Mouse (Mus musculus): ENCODE results near the gene Tnfsf13b. TPM values are rescaled to one million over a fixed set of nuclear protein-coding genes. Genes with fewer than 3 reads are reported as not detected.

Gene Tnfsf13b
- polyA plus RNA-seq (2012) = not detected in 2 replicates

DNA sequence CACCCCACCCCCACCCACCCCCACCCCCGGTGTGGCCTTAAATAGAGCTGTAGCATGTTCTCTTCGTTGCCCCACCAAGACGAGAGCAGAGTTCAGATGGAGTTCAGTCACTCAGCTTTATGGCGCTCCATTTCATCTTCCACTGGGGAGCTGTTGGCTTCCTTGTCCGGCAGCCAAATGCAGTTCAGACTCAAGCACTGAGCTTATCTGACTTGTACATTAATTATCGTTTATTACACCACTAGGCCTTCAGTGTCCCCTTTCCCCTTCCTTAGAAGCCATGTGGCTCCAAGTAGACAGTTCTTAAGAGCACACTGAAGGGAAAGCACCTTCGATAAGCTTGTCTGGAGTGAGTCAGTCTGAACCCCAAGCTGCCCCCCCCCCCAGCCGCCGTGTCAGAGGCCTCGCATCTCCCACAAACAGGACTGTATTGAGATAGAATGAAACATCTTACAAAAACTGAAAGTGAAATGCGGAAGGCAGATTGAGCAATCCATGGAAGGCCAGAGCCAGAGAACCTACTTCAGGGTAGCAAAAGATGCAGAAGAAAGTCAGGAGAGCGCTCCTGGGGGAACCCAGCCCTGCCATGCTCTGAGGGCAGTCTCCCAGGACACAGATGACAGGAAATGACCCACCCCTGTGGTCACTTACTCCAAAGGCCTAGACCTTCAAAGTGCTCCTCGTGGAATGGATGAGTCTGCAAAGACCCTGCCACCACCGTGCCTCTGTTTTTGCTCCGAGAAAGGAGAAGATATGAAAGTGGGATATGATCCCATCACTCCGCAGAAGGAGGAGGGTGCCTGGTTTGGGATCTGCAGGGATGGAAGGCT, at the start of gene Tnfsf13b:
TSS of gene Tnfsf13b (plus strand) at position 312 of the 830 bp plus-strand sequence.
- peaks cover 13% of the 10 kb centered on the region for H3K27me3 ChIP-seq (ENCODE audit: control insufficient read depth)
- H3K36me3 ChIP-seq (ENCODE audit: control insufficient read depth) = no peaks in the 10 kb centered on the region
- H3K4me3 ChIP-seq (replicated peaks) = no peak within 1 kb of the TSS
- H3K9me3 ChIP-seq (ENCODE audit: control insufficient read depth, low read length) = no peaks in the 10 kb centered on the region
- TF ChIP-seq GATA1 (IDR thresholded peaks at IDR 0.05; ENCODE audit: low read length) (no peak), TAL1 (IDR thresholded peaks at IDR 0.05; ENCODE audit: low read length) (no peak)
- no peaks in the 10 kb centered on the region for H3K4me1 ChIP-seq (ENCODE audit: control insufficient read depth)

DNA sequence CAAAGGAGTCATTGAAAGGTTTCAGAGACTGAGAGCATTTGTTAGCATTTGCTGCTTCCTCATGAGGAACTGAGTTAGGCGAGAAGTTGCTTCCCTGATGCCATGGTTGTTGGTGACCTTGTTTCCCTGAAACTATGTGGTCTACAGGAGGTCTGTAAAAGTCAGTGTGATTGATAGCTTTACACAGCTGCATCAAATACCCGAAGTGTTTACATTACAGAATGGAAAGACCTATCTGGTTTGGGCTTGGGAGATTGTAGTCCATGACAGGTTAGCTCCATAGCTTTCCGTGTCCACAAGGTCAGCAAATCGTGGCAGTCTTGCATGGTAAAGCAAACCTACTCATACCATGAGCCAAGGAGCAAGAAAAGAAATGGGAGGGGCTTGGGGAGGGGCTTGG, 47.9 kb upstream of the Tnfsf13b start:
- Histone ChIP-seq H3K9me3 (ENCODE audit: control insufficient read depth, low read length) (no peaks in the 10 kb centered on the region), H3K27me3 (ENCODE audit: control insufficient read depth) (no peaks in the 10 kb centered on the region), H3K36me3 (ENCODE audit: control insufficient read depth) (no peaks in the 10 kb centered on the region), H3K4me1 (ENCODE audit: control insufficient read depth) (no peaks in the 10 kb centered on the region), H3K4me3 (replicated peaks) (no peak overlapping the region)
- no peak for TF ChIP-seq GATA1 (IDR thresholded peaks at IDR 0.05; ENCODE audit: low read length)
- TF ChIP-seq TAL1 (IDR thresholded peaks at IDR 0.05; ENCODE audit: low read length) = no peak

DNA sequence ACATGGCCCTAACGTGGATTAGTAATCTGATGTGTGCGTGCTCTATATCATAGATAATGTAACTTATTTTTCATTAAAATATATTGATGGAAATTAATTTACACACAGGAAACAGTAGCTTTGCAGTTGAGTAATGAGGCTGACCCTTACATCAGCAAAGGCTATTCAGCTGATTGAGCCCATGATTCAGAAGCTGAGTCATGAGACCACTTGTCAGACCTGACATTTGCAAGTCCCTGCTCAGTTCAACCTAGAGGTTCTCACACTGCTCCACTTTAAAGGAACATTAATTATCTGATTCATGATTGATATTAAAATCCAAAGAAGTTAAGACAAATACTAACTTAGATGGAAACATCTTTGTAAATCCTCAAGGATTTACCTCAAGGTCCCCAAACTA, 46.3 kb upstream of the Tnfsf13b start:
- Histone ChIP-seq H3K4me3 (replicated peaks) (no peak overlapping the region), H3K9me3 (ENCODE audit: control insufficient read depth, low read length) (no peaks in the 10 kb centered on the region), H3K36me3 (ENCODE audit: control insufficient read depth) (no peaks in the 10 kb centered on the region), H3K4me1 (ENCODE audit: control insufficient read depth) (no peaks in the 10 kb centered on the region), H3K27me3 (ENCODE audit: control insufficient read depth) (no peaks in the 10 kb centered on the region)
- TF ChIP-seq TAL1 (IDR thresholded peaks at IDR 0.05; ENCODE audit: low read length) (no peak), GATA1 (IDR thresholded peaks at IDR 0.05; ENCODE audit: low read length) (no peak)

DNA sequence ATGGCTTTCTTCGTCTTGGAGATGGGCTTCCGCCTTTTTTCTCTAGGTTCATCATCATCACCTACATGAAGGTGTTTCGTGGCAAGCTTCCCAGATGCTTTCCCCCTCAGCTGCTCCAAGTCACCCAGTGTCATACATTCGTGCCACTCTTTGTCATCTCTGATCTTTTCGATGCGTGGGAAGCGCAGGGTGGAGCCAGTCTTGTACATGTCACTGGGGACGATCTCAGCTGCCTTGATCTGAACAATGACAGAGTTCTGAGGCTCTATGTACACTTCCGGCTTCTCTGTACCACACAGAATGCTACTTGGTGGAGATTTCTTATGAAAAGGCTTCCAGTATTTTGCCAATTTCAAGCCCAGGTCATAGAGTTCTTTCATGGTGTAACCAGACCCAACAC, 34.4 kb upstream of the Tnfsf13b start:
- H3K4me1 ChIP-seq (ENCODE audit: control insufficient read depth) = peaks cover 16% of the 10 kb centered on the region
- H3K36me3 ChIP-seq (ENCODE audit: control insufficient read depth) = peaks cover 14% of the 10 kb centered on the region
- H3K9me3 ChIP-seq (ENCODE audit: control insufficient read depth, low read length) = no peaks in the 10 kb centered on the region
- TF ChIP-seq TAL1 (IDR thresholded peaks at IDR 0.05; ENCODE audit: low read length) (no peak), GATA1 (IDR thresholded peaks at IDR 0.05; ENCODE audit: low read length) (no peak)
- no peaks in the 10 kb centered on the region for H3K27me3 ChIP-seq (ENCODE audit: control insufficient read depth)
- no peak overlapping the region for H3K4me3 ChIP-seq (replicated peaks)

DNA sequence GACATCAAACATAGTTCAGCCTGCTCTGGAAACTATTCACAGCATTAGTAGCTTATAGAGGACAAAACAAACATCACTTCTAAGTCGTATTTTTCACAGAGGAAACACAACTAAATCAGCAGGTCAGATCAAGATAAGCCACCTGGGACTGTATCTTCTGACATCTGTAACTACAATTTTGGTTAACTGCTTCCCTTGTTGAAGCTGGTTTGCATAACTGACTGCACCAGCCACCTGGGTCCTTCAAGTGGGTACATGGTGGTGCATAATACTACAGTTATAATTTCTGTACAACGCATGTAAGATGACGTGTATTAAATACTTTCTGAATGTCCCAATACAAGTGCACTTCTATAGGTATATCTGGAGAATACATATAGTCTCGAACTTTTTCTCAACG, 31.0 kb upstream of the Tnfsf13b start:
- Histone ChIP-seq H3K27me3 (ENCODE audit: control insufficient read depth) (no peaks in the 10 kb centered on the region), H3K36me3 (ENCODE audit: control insufficient read depth) (peaks cover 14% of the 10 kb centered on the region), H3K9me3 (ENCODE audit: control insufficient read depth, low read length) (no peaks in the 10 kb centered on the region), H3K4me3 (replicated peaks) (peak overlapping the region; percentile 88), H3K4me1 (ENCODE audit: control insufficient read depth) (peaks cover 44% of the 10 kb centered on the region)
- TF ChIP-seq TAL1 (IDR thresholded peaks at IDR 0.05; ENCODE audit: low read length) = no peak
- no peak for TF ChIP-seq GATA1 (IDR thresholded peaks at IDR 0.05; ENCODE audit: low read length)

DNA sequence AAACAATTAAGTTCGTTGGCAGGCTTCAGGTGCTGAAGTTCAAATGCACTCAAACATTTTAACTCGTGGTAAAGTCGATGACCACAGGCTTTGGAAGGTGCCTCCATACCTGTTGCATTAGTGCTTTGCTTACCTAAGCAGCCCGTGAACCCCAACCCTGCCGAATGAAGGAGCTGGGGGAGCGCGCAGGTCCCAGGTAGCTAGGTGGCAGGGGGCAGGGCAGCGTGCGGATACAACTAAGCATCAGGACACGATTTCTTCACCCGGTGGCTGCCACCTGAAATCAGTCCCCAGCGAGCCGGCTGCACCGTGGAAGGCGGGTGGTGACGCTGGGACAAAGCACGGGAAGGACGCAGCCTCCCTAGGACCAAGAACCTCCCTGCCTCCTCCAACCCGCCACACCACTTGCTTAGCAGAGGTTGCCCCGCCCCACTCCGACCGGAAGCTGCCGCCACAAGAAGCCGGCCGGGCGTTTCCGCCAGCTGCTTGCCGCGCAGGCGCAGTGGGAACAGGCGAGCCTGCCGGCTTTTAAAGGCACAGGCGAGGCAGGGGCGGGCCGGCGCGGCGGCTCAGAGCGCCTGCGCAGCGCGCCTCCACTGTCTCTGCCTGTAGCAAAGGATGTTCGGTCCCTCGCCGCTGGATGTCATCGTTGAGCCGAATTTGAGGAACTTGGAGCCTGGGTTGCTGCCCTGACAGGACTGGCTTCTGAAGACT, 30.2 kb upstream of the Tnfsf13b start:
- Histone ChIP-seq H3K36me3 (ENCODE audit: control insufficient read depth) (peaks cover 14% of the 10 kb centered on the region), H3K4me3 (replicated peaks) (peak overlapping the region; percentile 88), H3K27me3 (ENCODE audit: control insufficient read depth) (no peaks in the 10 kb centered on the region), H3K4me1 (ENCODE audit: control insufficient read depth) (peaks cover 50% of the 10 kb centered on the region), H3K9me3 (ENCODE audit: control insufficient read depth, low read length) (no peaks in the 10 kb centered on the region)
- no peak for TF ChIP-seq GATA1 (IDR thresholded peaks at IDR 0.05; ENCODE audit: low read length)
- TF ChIP-seq TAL1 (IDR thresholded peaks at IDR 0.05; ENCODE audit: low read length) = no peak

DNA sequence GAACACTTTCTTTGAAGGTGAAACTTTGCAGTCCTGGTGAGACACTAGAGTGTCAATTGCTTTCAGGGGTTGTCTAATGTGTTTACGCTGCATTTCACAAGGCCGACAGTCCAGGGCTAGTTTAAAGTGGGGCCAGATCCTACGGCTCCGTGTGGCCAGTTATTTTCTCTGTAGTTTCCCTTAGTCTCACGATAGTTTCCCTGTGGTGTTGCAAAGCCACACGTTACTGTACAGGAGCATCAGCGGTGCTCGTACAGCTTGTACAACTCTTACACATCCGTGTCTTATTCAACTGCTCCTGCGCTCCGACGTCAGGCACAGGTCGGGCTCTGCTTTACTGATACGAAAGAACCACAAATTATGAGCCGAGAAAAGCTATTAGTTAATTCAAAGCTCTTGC, 29.3 kb upstream of the Tnfsf13b start:
- TF ChIP-seq GATA1 (IDR thresholded peaks at IDR 0.05; ENCODE audit: low read length) = no peak
- no peak for TF ChIP-seq TAL1 (IDR thresholded peaks at IDR 0.05; ENCODE audit: low read length)
- no peaks in the 10 kb centered on the region for H3K9me3 ChIP-seq (ENCODE audit: control insufficient read depth, low read length)
- H3K4me1 ChIP-seq (ENCODE audit: control insufficient read depth) = peaks cover 51% of the 10 kb centered on the region
- peak overlapping the region; percentile 88 for H3K4me3 ChIP-seq (replicated peaks)
- H3K36me3 ChIP-seq (ENCODE audit: control insufficient read depth) = peaks cover 17% of the 10 kb centered on the region
- no peaks in the 10 kb centered on the region for H3K27me3 ChIP-seq (ENCODE audit: control insufficient read depth)

DNA sequence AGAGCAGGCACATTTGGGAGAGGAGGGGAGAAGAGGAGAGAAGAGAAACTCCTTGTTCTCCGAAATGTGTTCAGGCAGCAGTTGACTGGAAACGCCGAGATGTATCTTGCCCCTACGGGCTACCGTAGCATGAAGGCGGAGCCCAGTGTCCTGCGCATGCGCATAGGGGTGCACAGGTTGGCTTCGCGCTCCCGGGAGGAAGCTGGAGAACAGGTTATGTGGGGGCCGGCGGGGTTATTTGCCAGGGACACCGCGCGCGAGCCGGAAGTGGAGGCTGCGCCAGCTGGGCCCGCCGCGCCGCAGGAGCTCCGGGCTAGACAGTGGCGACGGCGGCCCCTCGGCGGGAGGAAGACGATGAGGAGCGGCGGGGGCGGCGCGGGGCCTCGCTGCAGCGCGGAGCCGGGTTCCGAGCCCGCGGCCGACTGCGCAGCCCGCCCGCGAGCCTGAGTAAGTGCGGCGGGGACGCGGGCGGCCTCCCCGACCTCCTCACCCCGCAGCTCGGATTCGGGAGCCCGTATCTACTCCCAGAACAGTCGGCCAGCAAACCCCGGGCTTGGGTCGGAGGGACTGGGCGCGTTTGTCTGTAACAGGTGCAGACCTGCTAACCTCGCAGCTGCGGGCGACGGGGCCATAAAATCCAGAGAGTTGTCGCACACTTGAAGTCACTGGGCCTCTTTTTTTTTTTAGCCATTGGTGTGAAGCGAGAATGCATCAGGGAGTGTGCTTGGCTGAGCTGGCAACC, 28.5 kb upstream of the Tnfsf13b start, which contains the start of the genes Lig4 and Abhd13:
TSS of gene Lig4 (minus strand) at position 114 of the 742 bp plus-strand sequence.
TSS of gene Abhd13 (plus strand) at position 135 of the 742 bp plus-strand sequence.
- Histone ChIP-seq H3K27me3 (ENCODE audit: control insufficient read depth) (no peaks in the 10 kb centered on the region), H3K4me3 (replicated peaks) (peak within 1 kb of the TSS; percentile 88), H3K4me1 (ENCODE audit: control insufficient read depth) (peaks cover 51% of the 10 kb centered on the region), H3K9me3 (ENCODE audit: control insufficient read depth, low read length) (no peaks in the 10 kb centered on the region), H3K36me3 (ENCODE audit: control insufficient read depth) (peaks cover 17% of the 10 kb centered on the region)
- no peak for TF ChIP-seq GATA1 (IDR thresholded peaks at IDR 0.05; ENCODE audit: low read length)
